Mouse (Mus musculus) liver, postnatal 0 days (tissue): ENCODE measurements around the gene Scn9a.

ENCODE experiments used
- CTCF ChIP-seq: sonication (generic); IDR thresholded peaks from 2 replicates; pipeline ENCODE4 v1.5.1; 2016; ENCODE audit warnings: antibody characterized with exemption, low read depth
- EP300 ChIP-seq: IDR thresholded peaks from 2 replicates; pipeline ENCODE4 v1.6.1; 2016; ENCODE audit warnings: antibody characterized with exemption, low read depth, mild to moderate bottlenecking

DNA sequence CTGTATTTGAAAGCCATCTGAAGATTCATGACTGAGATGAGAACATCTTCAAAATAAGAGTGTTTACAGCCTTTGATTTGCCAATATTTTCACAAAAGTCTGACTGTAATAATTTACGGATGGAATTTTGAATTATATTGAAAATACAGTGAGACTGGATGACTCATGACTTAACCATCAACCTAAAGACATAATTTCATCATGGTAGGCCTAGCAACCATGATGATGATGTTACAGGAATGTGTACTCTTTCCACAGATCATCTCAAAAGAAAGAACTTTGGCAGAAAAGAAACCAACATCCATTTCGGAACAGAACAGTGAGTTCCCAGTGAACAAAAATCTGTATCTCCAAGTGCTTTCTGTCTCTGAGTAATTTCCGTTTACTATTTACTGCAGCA is 132.6 kb downstream of the Scn9a start:
- TF ChIP-seq CTCF = no peak
- no peak for TF ChIP-seq EP300
